Mouse (Mus musculus) megakaryocyte-erythroid progenitor cell, adult 5-6 weeks (primary cell): ENCODE results near the gene Epo. TPM values are rescaled to one million over a fixed set of nuclear protein-coding genes. Genes with fewer than 3 reads are reported as not detected.

Experiments used
- ATAC-seq: replicated peaks from 2 replicates; pipeline ENCODE4 v1.8.0; 2016; ENCODE audit warnings: mild to moderate bottlenecking, inconsistent platforms; ENCODE audit not compliant: severe bottlenecking, poor library complexity, low FRiP score, low TSS enrichment
- total RNA-seq, 2 experiments: library from RNA; stranded (forward) in 1 of 2; stranded (reverse) in 1 of 2; fragments of 200-1000, 215-1000 nt in 1 of 2; fragments of >200 nt in 1 of 2; fragmentation: Nextera tagmentation in 1 of 2; gene quantifications; 2 replicates each; pipeline ENCODE4 v1.2.3; 2014 to 2017

Gene Epo
- total RNA-seq, 2 experiments from 2014 or later, result not detected

GRCm38 (mm10) chr5:137523396-137524250 is 9.4 kb downstream of the Epo start:
- no peak for ATAC-seq

DNA sequence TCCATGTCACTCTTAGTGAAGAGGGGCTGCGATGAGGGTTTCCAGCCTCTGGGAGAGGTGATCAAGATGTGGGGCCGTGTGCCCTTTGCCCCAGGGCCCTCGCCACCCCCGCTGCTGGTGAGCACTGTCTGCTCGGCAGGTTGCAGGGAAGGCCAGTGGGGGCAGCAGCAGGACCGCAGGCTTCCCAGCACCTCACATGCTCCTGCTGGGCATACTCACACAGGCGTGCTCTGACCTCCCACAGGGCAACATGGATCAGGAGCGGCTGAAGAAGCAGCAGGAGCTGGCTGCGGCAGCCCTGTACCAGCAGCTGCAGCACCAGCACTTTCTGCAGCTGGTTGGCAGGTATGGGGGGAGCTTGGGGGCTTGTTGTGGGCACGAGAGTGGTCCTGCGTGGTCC is 10.3 kb downstream of the Epo start:
- ATAC-seq, result no peak

- no peak for ATAC-seq
Observed at GRCm38 (mm10) chr5:137521861-137522260, 11.2 kb downstream of the Epo start.

- ATAC-seq, result no peak
Observed at GRCm38 (mm10) chr5:137519691-137520550, 13.1 kb downstream of the Epo start.

DNA sequence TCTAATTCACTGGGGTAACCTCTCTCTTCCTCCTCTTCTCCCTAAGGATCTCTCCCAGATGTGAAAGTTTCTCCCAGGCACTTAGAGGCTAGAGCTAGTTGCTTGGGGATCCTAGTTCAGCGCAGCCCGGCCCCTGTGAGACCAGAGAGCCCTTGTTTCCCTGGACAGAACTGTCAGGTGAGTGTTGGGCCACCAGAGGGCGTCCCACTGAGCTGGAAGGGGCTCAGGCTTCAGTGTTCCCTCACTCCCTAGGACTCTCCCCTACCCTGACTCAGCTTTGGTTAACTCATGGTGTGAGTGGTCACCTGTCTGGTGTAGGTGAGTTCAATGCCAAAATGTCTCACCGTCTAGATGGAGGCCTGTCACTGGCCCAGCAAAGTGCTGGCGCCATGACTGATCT is 14.6 kb downstream of the Epo start, which contains the start of gene Gigyf1:
Gigyf1 (plus strand) TSS at position 113 of the 400 bp plus-strand sequence.
- ATAC-seq, result peak; percentile 27; the same call in 1 of the 2 replicates

- no peak for ATAC-seq
Observed at GRCm38 (mm10) chr5:137514811-137515210, 18.2 kb downstream of the Epo start.

- ATAC-seq, result no peak
Observed at GRCm38 (mm10) chr5:137513951-137514721, 18.9 kb downstream of the Epo start.

- ATAC-seq, result no peak
Observed at GRCm38 (mm10) chr5:137512847-137513794, 19.9 kb downstream of the Epo start.

DNA sequence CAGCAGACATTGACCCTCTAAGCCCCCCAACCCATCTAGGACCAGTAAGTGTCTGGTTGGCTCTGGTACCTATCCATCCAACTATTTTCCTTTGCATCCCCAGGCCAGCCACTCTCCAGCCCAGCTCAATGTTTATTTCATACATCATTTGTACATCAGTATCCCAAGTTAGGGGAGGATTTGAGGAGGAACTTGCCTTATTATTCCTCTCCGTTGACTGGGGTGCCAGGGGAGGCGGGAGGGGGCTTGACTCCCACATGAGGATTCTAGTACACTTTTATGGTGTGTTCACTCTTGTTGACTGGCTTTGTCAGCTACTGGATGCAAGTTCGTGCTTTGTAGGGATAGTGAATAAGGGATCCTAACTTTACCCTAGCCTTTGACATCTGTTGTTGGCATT is 21.3 kb downstream of the Epo start:
- no peak for ATAC-seq

- no peak for ATAC-seq
Observed at GRCm38 (mm10) chr5:137510573-137511390, 22.3 kb downstream of the Epo start.

DNA sequence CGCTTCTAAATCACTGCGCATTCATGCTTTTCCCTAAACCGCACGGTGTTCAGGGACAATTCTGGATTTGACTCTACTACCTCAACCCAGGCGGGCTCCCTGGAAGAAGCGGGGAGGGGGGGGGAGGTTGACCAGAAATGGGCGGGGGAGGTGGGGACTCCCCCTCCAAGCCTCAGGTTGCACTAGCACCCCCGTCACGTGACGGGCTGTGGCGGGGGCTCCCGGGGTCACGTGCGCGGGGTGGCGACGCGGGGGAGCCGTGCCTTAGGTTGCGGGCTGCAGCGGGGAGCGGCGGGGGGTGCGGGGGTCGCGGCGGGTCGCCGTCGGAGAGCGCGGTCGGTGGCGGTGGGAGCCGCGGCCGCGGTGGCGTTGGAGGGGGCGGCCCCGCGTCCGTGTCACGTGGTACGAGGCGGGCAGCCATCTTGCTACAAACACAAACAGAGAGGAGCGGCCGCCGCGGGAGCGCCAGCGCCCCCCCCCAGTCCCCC is 23.0 kb downstream of the Epo start:
- ATAC-seq, result peak; percentile 46; the same call in 1 of the 2 replicates

DNA sequence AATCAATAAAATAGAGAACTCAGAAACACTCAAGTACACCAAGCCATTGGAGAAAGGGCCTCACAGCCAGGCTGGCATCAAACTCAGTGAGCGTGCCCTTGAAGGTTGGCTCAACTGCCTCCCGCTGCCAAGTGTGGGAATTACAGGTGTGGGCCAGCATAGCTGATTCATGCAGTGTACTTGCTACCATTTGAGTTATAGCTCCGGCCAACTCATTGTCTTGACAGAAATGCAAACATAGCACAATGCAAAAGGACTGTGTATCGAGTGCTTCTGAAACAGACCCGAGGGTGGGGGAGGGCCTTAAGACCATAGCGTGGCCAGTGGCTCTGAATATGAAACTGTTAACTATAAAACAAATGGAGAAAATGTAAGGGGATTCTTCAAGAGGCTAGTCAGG is 29.0 kb downstream of the Epo start:
- ATAC-seq, result no peak

GRCm38 (mm10) chr5:137502667-137503110 is 30.4 kb downstream of the Epo start:
- ATAC-seq, result peak; percentile 87

- peak; percentile 89 for ATAC-seq
Observed at GRCm38 (mm10) chr5:137501709-137502666, 31.1 kb downstream of the Epo start, which contains the start of gene Pop7. Pop7 (minus strand) TSS chr5:137502518.

- no peak for ATAC-seq
Observed at GRCm38 (mm10) chr5:137500186-137500585, 32.9 kb downstream of the Epo start.

- no peak for ATAC-seq
Observed at GRCm38 (mm10) chr5:137493831-137494230, 39.2 kb downstream of the Epo start.
